Mouse (Mus musculus) lung, postnatal 10 days (tissue): ENCODE data around the gene Lamtor2.
A peak's percentile ranks its signal among the peaks of the same experiment; 100 is the strongest.

Experiments used
- DNase-seq: peaks from one replicate; pipeline ENCODE4 v3.0.0; 2021

Gene Lamtor2

DNA sequence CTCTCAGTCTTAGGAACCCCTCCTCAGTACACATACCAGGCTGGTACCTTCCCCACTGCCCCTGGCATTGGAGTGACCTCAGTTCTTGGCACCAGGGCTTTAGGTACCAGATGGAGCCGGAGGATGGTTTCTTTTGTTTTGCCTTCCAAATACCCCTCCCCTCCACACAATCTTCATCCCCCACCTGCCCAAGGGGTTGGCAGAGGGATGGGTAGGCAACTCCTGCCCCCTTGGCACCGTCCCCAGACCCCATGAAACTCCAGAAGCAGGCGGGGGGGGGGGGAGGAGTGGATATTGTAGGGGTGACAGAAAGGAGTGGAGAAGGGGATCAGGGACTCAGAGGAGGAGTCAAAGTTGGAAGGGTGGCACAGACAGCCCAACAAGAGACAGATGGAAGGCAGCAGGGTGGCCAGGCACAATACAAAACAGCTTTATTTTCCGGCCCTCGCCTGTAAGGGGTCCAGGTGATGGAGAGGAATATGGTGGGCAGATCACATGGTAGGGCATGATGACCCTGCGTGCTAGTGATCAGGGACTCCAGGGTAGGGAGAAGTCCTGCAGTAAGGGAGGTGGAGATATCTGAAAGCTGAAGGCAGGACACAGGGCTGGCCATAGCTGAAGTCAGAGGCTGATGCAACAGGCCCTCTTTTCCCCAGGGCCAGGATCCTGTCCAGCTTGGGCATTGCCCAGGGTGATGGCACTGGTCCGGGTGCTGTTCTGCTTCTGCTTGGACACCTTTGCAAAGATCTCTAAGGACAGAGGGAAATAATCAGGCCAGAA, 11.1 kb downstream of the Lamtor2 start:
- DNase-seq, result no peak

DNA sequence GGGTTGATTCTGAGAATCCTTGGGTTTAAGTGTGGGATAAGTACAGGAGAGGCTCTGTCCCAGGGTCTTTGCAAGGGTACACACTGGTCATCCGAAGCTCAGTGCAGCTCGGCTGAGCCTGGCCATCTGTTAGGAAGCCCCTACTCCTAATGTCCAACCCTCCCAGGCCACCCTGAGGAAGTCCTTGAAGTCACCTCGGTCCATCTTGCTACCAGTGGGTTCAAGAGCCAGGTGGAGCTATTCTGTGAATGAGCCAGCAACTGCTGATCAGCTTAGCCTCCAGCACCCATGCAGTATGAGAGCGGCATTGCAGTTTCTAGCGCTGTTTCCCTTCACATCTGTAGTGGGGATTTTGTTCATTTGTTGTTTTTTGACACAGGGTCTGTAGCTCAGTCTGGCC, 12.8 kb downstream of the Lamtor2 start:
- DNase-seq, result no peak

DNA sequence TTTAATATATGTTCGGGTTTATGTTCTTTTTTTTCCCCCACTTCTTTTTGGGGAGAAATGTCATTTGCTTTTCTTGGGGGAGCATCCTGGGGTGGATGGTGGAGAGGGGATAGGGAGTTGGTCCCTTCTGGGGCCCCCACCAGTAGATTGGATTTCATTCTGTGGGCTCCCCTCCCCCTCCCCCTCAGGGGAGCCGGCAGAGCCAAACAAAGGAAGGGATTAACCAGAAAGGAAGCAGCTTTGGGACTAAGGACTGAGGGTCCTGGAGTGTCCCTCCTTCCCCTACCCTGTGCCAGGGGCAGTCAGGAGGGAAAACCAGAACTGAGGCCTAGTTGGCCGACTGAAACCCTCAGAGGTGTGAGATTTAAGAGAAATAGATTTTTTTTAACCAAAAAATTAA, 13.5 kb downstream of the Lamtor2 start:
- no peak for DNase-seq

DNA sequence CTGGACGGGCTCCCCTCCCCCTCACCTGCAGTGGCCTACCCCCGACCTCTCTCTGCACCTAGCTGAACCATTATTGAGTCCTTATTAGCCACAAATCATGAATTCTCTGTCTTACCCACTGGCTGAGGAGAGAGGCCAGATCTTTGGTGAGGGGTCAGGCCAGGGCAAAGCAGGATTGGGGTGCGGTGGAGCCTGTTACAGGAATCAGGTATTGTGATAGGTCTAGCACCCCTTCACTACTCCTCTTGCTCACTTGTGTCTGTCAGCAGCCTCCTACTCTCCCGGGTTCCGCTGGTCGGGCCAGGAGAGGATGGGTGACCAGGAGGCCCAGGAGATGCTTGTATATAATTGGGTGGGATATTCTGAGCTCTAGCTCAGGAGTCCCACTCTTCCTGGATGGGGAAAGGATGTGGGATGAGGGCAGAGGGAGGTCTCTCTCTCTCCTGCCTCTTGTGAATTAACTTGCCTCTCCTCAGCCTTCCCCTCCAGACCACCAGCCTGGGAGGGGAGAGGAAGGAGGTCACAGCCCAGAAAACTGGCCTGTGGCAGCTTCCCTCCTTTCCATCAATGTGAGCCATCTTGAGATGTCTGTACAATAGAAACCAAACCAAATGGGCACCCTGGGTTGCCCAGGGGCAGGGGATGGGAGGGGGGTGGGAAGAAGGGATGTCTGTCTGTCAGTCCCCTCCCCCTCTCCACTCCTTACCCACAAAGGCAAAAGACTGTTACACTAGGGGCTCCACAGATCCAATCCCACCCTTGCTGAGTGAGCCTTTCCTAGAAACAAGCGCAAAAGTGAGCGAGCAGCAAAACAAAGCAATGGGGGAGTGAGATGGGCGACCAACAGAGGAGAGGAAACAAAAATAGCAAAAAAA, 14.4 kb downstream of the Lamtor2 start:
- no peak for DNase-seq

DNA sequence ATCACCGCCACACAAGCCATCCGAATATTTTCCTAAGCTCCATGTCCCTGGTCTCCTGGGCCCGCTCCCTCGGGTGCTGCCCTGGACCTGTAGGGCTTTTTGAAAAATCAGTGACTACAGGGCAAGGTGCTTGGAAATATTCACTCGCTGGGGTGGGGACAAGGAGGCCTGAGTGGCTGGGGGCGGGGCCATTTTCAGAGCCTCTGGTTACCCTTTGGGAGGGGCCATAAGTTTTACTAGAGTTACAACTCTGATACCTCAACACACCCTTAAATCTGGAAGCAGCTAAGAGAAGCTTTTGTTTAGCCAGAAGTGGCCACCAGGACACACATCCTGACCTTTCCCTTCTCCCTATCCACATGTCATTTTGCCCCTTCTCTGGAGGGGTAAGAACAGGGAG, 15.7 kb downstream of the Lamtor2 start:
- peak; percentile 42 for DNase-seq

DNA sequence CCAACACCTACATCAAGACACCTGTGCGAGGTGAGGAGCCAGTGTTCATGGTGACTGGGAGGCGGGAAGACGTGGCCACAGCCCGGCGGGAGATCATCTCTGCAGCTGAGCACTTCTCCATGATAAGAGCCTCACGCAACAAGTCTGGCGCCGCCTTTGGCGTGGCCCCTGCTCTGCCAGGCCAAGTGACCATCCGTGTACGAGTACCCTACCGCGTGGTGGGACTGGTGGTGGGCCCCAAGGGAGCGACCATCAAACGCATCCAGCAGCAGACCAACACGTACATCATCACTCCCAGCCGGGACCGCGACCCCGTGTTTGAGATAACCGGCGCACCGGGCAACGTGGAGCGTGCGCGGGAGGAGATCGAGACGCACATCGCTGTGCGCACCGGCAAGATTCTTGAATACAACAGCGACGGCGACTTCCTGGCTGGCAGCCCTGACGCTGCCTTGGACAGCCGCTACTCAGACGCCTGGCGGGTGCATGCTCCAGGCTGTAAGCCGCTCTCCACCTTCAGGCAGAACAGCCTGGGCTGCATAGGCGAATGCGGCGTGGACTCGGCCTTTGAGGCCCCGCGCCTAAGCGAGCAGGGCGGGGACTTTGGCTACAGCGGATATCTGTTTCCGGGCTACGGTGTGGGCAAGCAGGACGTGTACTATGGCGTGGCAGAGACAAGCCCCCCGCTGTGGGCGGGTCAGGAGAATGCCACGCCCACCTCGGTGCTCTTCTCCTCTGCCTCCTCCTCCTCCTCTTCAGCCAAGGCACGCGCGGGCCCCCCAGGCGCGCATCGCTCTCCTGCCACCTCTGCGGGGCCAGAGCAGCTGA, 16.6 kb downstream of the Lamtor2 start:
- DNase-seq, result peak; percentile 85

DNA sequence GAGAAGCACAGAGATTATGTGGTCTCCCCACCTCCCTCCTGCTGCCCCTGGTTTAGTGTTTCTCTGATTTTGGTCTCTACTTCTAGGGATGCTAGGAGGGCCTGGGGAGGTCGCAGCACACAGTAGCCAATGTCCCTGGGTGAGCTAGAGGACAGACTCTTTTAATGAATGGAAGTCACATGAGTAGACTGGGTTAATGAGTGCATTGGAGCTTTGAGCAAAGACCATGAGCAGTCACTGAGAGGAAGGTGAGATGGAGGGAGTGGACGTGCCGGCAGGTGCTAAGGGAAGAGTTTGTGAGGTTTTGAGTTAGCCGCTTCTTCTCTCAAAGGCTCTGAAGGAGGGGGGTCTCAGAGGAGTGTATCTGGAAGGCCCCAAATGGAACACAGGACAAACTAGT, 17.3 kb downstream of the Lamtor2 start:
- no peak for DNase-seq

DNA sequence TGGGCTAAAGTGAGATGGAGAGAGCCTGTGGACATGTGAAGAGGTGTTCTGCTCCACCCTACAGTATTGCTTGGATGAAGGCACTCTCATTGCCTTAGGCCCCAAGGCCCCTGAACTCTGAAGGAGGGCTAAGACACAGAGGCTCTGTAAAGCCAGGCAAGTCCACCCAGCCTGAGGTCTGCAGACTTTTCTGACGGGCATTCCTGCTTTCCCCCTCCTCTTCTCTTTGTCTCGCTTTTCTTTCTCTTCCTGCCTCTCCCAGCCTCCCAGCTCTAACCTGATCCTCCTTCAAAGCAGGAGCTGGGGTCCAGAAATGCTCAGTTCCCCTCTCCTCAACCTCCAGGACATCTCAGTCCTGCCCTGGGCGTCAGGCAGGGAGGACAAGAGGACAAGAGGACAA, 17.9 kb downstream of the Lamtor2 start:
- DNase-seq, result no peak

DNA sequence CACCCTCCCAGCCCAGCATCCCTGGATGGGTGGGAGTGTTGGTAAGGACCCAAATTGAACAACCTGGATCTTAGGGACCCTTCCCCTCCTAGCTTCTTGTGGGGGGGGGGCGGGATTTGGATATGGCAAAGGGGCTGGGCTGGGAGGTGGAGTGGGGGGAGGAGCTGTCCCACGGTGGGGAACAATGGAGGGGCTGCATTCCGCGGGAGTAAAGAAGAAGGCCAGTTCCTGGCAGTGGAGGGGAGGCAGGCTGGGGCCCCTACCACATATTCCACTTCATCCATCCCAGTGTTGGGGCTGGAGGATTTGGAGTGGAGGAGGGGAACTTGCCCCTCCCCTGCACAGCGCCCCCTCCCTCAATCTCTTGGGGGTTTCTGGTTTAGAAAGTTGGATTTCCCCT, 19.2 kb downstream of the Lamtor2 start:
- no peak for DNase-seq

DNA sequence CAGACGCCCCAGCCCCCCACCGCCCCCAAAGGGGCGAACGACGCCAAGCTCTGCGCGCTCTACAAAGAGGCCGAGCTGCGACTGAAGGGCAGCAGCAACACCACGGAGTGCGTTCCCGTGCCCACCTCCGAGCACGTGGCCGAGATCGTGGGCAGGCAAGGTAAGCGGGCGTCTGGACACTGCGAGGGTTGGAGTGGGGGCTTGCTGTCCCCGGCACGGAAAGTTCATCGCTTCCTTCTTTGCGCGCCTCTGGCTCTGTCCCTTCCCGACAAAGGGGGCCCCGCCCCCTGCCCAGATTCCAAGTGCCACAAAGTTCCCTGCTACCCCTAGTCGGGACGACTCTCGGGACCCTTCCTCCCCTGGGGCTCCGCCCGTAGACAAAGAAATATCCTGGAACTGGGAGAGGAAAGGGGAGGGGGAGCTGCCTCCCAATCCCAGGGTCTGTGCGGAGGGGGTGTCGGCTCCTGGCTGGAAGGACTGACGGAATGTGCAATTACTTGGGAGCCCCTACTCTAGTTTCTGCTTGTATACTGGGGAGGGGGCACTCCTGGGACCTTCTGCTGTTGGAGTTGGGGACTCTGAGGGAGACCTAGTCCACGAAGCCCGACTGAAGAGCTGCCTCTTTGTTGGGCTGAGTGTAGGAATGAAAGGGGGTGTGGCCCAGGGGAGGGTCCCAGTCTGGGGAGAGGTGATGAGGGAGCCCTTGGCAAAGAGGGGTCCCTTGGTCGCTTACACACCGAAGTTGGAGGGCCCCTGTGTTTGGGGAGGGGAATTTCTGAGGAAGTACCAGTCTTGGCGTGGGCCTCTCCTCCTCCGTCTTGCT, 20.0 kb downstream of the Lamtor2 start:
- peak; percentile 58 for DNase-seq

DNA sequence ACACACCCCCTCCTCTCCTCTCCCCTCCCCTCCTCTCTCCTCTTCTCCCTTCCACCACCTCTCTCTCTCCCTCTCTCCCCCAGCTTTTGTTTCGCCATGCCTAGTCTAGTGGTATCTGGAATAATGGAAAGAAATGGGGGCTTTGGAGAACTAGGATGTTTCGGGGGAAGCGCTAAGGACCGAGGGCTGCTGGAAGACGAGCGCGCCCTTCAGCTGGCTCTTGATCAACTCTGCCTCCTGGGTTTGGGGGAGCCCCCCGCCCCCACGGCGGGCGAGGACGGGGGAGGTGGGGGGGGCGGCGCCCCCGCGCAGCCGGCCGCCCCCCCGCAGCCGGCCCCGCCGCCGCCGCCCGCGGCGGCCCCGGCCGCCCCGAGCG, 20.6 kb downstream of the Lamtor2 start, which contains the start of gene Mex3a:
Mex3a (plus strand) TSS at position 97 of the 376 bp plus-strand sequence.
- DNase-seq, result no peak

DNA sequence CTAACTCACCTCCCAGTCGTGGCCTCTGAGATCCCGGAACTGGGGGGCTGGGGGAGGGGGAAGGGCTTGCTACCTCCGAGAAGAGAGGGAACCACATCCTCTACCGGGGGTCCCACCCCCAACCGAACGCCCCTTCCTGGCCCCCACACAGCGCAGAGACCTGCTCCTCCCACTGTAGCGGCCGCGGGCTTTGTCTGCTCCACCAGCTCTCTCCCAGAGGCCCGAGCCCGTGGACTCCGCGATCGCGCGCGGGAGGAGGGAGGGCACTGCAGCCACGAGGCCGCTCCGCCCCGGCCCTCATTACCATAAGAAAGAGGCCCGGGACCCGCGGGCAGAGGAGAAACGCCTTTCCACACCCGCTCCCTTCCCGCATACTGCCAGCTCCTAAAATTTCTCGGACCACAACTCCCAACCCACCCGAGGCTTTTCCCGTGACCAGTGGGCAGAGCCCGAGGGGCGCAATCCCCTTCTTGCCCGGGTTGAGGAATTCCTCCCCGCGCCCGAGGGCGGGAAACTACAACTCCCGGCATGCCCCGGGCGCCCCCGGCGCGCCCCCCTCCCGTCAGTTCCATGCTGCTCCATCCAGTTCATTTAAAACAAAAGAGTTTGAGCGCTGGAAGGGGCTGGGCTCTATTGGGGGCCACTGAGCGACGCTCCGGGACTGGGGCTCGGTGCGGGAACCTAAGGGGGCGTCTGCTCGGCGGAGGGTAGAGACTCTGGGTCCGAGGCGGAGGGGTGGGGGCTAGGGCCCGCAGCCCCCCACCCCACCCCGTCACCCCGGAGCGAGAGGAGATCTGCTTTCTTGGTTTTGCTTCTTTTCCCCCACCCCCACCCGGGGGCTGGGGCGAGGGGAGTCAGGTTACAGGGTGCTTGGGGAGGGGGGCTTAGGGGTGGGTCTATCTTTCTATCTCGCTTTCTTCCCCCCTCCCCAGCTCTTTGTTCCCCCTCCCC, 21.3 kb downstream of the Lamtor2 start:
- DNase-seq, result peak; percentile 94

DNA sequence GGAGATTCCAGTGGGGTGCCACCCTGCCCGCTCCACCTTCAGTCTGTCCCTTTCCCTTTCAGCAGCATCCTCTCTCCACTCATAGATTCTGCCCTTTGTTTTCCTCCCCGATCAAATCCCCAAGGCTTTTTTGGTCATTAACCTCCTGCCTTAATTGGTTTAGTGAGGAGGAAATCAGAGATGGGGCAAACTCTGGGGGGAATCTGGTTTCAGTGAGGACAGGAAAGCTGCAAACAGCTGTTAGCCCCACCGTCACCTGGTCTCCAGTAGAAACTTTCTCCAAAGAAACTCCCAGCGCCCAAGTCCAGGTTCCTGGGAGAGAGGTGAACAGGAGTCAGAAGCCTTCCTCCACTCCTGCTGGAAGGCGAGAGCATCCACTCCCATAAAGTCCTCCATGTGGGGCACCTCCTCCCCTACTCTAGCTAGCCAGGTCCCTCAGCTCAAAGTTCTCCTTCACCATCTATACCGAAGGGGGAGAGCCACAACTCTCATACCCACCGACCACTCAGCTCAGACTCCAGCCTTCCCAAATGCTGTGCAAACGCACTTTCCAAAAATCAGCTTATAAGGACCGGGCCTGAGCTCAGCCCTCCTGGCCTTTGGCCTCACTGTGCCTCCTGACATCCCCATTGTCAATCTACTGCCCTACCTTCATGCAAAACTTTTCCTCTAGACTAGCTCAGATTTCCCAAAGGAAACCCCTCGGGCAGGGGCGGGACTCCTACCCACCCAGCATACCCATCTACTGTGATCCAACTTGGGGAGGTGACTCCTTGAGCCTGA, 22.6 kb downstream of the Lamtor2 start:
- DNase-seq, result no peak

DNA sequence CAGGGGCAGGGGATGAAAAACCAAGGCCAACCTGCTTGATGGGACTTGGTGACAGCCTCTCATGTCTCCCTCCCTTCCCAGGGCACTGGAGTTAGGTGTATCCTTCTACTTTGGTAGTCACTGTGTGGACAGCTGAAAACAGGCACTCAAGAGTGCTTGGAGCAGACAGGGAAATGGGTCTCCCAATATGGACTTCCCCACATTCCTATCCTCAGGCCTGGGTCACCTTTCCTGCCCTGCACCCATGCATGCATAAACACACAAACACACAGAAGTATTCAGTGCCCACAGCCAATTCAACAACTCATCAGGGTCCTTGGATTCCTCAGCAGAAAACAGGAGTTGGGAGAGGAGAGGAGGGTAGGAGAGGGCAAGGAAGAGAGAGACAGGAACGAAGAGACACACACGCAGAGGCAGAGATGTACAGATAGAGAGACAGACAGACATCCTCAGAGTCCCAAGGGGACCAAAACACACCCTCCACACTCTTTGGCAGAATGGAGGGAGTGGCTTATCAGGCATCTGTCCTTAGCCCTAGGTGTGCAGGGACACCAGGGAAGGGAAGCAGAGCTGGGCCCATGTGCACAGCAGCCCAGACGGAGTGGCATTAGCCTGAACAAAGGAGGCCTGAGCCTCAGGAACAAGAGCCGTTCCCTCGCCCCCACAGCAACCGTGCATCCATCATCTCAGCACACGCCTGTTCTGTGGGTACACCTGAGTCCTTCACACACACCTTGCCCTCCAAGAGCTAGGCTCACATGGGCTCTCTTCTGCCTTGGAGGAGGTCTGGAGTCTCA, 23.5 kb downstream of the Lamtor2 start:
- DNase-seq, result no peak

DNA sequence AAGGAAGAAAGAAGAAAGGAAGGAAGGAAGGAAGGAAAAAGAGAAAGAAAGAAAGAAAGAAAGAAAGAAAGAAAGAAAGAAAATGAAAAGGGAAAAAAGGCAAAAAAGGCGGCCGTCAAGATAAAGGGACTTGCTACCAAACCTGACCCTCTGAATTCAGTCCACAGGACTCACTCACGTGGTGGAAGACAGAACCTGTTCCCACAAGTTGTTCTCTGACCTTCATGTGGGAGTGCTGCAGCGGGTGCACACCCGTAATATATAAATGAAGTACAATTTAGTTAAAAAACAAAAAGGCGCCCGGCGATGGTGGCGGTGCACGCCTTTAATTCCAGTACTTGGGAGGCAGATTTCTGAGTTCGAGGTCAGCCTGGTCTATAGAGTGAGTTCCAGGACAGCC, 24.2 kb downstream of the Lamtor2 start:
- no peak for DNase-seq

DNA sequence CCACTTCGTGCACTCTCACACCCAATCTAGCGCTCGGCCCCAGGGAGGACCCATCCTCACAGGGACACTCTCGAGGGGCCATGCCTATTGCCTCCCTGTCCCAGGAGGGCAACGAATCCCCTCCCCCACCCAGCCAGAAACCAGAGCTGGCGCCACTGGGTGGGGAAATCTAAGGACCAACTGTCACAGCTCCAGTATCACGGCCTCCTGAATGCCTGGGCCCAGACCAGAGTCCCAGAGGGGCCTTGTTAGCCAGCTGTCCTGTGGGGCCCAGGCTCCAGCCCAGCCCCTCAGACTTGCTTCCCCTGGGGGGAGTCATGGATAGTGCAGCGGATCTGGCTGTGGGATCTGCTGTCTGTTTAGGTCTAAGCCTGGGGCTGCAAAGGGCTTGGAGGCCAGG, 25.3 kb downstream of the Lamtor2 start:
- peak; percentile 41 for DNase-seq

DNA sequence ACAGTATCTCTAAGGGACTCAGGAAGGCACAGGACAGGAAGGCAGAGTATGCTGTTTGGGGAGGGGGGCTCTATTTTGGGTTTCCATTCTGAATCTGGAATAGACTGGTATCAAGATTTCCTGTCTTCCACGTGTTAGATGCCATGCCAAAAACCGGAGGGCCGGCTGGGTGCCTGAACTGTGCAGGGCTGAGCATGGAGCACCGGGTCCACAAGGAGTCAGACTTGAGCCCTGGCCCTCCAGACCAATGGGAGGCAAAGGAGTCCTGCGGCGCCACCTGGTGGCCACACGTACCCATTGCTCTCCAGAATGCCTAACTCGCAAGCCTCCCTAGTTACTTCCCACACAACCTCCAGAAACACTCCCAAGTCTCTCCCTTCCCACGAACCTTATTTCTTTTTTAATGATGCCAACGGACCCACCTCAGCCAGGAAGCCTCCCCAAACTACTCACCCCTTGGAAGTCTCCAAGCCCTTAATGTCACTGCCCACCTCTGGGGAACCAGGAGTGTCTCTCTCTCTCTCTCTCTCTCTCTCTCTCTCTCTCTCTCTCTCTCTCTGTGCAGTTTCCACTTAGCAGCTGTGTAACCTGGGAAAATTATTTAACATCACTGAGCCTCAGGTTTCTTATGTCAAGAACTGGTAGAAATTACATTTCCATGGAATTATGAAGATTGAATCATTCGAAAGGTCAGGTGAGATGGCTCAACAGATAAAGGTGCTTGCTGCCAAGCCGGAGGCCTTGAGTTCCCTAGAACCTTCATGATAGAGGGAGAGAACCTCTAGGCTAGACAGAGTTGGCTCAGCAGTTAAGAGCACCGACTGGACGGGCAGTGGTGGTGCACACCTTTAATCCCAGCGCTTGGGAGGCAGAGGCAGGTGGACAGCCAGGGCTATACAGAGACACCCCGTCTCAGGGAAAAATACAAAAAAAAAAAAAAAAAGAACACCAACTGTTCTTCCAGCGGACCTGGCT, 26.4 kb downstream of the Lamtor2 start:
- DNase-seq, result peak; percentile 93

DNA sequence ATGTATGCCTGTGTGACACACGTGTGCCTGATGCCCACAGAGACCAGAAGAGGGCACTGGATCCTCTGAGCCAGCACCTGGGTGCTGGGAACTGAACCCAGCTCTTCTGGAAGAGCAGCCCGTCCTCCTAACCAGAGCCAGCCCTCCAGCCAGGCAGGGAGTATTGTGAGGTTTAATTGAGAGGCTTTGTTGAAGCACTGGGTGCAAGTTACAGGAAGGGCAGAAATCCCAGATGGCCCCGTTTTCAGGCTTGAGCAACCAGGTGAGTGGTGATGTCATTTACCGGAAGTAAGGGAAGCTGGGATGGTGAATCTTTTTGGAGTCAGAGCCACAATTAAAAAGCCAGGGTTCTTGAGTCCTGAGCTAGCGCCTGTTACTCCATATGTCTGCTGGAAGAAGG, 27.9 kb downstream of the Lamtor2 start:
- DNase-seq, result no peak
